Mouse (Mus musculus) midbrain, embryonic 15.5 days (tissue): ENCODE results near the gene Mertk. TPM values are rescaled to one million over a fixed set of nuclear protein-coding genes. Genes with fewer than 3 reads are reported as not detected.
A peak's percentile ranks its signal among the peaks of the same experiment; 100 is the strongest.

ENCODE experiments used
- ATAC-seq: fragments of 200-750 bp; cut with Nextera tagmentation; replicated peaks from 2 replicates; pipeline ENCODE4 v1.8.0; 2017; ENCODE audit warnings: moderate TSS enrichment
- H3K27ac ChIP-seq: fragments of 300-500 bp; sonication (generic); 2 replicates; pipeline ENCODE4 v1.5.1; 2015; ENCODE audit warnings: mild to moderate bottlenecking, inconsistent platforms
- H3K27me3 ChIP-seq: fragments of 300-500 bp; sonication (generic); replicated peaks from 2 replicates; pipeline ENCODE4 v1.6.1; 2015; ENCODE audit warnings: inconsistent platforms
- H3K36me3 ChIP-seq: fragments of 300-500 bp; sonication (generic); replicated peaks from 2 replicates; pipeline ENCODE4 v1.6.1; 2015; ENCODE audit warnings: inconsistent platforms
- H3K4me1 ChIP-seq: fragments of 300-500 bp; sonication (generic); 2 replicates; pipeline ENCODE4 v1.6.1; 2015; ENCODE audit warnings: inconsistent platforms
- H3K4me2 ChIP-seq: fragments of 300-500 bp; sonication (generic); 2 replicates; pipeline ENCODE4 v1.6.1; 2015; ENCODE audit warnings: inconsistent platforms, mild to moderate bottlenecking, moderate library complexity
- H3K4me3 ChIP-seq: fragments of 300-500 bp; sonication (generic); 2 replicates; pipeline ENCODE4 v1.5.1; 2015; ENCODE audit warnings: mild to moderate bottlenecking, inconsistent platforms
- H3K9ac ChIP-seq: fragments of 300-500 bp; sonication (generic); 2 replicates; pipeline ENCODE4 v1.6.1; 2015; ENCODE audit warnings: mild to moderate bottlenecking, inconsistent platforms
- H3K9me3 ChIP-seq: fragments of 300-500 bp; sonication (generic); 2 replicates; pipeline ENCODE4 v1.6.1; 2016; ENCODE audit warnings: inconsistent platforms
- WGBS: fragments of 180-500 bp; shearing (Covaris S2); methylation state at CpG from one replicate; pipeline ENCODE4 v1.1.7; 2015; ENCODE audit warnings: mixed read lengths; 5-methylcytosine and 5-hydroxymethylcytosine counted together
- polyA plus RNA-seq: library from polyadenylated mRNA; unstranded; fragments of >200 nt; fragmentation: Nextera tagmentation; extraction: Ambion mirVana; gene quantifications from 2 replicates; pipeline ENCODE4 v1.2.1, GENCODE M21; 2015

Gene Mertk
- polyA plus RNA-seq, 1 experiment from 2014 or later: 1.5 TPM

- Histone ChIP-seq H3K4me3 (peak overlapping the region; percentile 45), H3K4me1 (peaks cover 20% of the 10 kb centered on the region), H3K27me3 (peaks cover 17% of the 10 kb centered on the region), H3K36me3 (no peaks in the 10 kb centered on the region), H3K27ac (no peak overlapping the region), H3K9me3 (no peaks in the 10 kb centered on the region), H3K4me2 (peak overlapping the region; percentile 95), H3K9ac (0 out of 2 replicates have a peak overlapping the region, but pooled peaks have one; percentile 37)
- peak; percentile 93 for ATAC-seq
- under 1% methylated on average over 14 of the region's 14 CpGs for WGBS
Observed at GRCm38 (mm10) chr2:128698140-128698692, 540 bp upstream of the Mertk start.

GRCm38 (mm10) chr2:128699201-128699885, 587 bp downstream of the Mertk start:
- no peak overlapping the region for H3K27ac ChIP-seq
- peak overlapping the region; percentile 37; the same call in 1 of the 2 replicates for H3K9ac ChIP-seq
- H3K4me3 ChIP-seq: peak overlapping the region; percentile 45
- H3K36me3 ChIP-seq: no peaks in the 10 kb centered on the region
- H3K9me3 ChIP-seq: no peaks in the 10 kb centered on the region
- WGBS: 1% methylated on average over 24 of the region's 24 CpGs
- peak; percentile 43 for ATAC-seq
- peak overlapping the region; percentile 95 for H3K4me2 ChIP-seq
- H3K27me3 ChIP-seq: peaks cover 17% of the 10 kb centered on the region
- peaks cover 20% of the 10 kb centered on the region for H3K4me1 ChIP-seq

DNA sequence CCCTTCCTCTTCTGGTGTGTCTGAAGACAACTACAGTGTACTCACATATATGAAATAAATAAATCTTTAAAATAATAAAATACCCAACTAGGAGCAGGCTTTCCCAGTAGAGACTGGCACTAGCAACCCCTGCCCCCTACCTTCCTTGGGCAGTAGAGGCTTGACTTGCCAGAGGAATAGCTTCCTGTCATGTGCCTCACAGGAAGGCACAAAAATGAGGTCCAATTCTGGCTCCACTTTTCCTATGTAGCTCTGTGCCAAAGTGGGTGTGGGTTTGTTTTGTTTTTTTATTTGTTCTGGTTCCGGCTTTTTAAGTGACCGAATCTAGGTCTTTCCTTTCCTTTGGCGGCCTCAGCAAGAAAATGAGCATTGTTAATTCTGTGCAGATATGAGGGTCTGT, 5.7 kb downstream of the Mertk start:
- Histone ChIP-seq H3K27ac (no peak overlapping the region), H3K36me3 (no peaks in the 10 kb centered on the region), H3K4me2 (no peak overlapping the region), H3K27me3 (peaks cover 3% of the 10 kb centered on the region; the same call in 1 of the 2 replicates), H3K4me1 (peaks cover 2% of the 10 kb centered on the region; the same call in 1 of the 2 replicates), H3K4me3 (no peak overlapping the region), H3K9ac (no peak overlapping the region), H3K9me3 (no peaks in the 10 kb centered on the region)
- no peak for ATAC-seq
- WGBS: 90% methylated on average over 3 of the region's 3 CpGs

DNA sequence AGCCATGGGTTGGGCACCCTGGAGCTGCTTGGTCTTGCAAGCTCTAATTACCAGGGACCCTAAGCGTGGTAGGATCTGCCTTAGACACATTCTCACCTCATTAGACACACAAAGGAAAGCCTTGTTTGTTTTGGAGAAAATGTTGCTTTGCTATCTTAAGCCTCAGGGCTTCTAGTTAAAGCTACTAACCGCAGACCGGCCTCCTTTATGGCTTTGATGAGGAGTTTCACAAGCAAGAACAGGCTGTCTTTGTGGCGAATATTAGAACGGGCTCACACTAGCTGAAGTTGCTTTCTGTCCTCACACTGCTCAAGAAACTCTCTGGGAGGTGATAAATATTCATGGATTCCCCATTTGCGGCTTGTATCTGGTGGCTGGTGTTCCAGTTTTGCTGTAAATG, 10.5 kb downstream of the Mertk start:
- no peak for ATAC-seq
- WGBS: 40% methylated on average over 6 of the region's 6 CpGs

DNA sequence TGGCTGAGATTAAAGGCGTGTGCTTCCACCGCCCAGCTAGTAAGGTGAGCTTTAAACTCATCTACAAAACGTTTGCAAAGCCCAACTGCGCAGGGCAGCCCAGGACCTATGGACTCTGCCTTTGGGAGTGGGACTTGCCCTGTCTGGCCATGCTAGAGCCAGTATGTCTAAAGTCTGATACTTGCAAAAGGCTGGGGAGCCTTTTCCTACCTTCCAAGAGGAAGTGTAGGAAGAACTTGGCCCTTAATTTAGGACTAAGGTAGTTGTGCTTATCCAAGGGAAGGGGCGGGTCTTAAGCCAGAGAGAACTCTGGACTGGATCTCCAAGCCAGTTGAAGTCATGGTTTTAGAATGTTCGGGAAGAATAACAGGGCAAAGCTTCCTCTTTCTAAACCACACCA, 11.9 kb downstream of the Mertk start:
- Histone ChIP-seq H3K36me3 (no peaks in the 10 kb centered on the region), H3K27ac (no peak overlapping the region), H3K4me3 (no peak overlapping the region), H3K4me1 (no peaks in the 10 kb centered on the region), H3K27me3 (no peaks in the 10 kb centered on the region), H3K9ac (no peak overlapping the region), H3K9me3 (no peaks in the 10 kb centered on the region), H3K4me2 (no peak overlapping the region)
- WGBS: 83% methylated on average over 6 of the region's 6 CpGs
- ATAC-seq: no peak

More for the DNA sequence above, 10.5 kb downstream of the Mertk start:
- Histone ChIP-seq H3K4me2 (no peak overlapping the region), H3K27me3 (no peaks in the 10 kb centered on the region), H3K36me3 (no peaks in the 10 kb centered on the region), H3K4me3 (no peak overlapping the region), H3K9me3 (no peaks in the 10 kb centered on the region), H3K4me1 (no peaks in the 10 kb centered on the region), H3K27ac (no peak overlapping the region), H3K9ac (no peak overlapping the region)

DNA sequence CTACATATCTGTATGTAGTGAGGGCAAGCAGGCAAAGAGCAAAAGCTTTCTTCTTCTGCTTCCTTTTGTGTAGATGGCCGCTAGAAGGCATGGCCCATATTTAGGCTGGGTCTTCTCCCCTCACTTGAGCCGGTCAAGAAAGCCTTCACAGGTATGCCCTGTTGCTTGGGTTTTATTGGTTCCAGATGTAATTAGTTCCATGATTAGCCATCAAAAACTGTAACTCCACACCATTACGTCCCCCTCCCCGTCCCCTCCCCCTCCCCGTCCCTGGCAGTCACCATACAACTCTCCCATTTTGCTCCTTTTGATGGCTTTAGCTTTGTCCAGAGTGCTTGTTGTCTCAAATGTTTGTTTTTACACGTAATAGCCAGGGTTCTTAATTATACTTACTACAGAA, 14.2 kb downstream of the Mertk start:
- no peak for ATAC-seq
- no peaks in the 10 kb centered on the region for H3K36me3 ChIP-seq
- no peaks in the 10 kb centered on the region for H3K9me3 ChIP-seq
- H3K4me2 ChIP-seq: no peak overlapping the region
- 78% methylated on average over 6 of the region's 6 CpGs for whole genome bisulfite sequencing
- H3K4me1 ChIP-seq: no peaks in the 10 kb centered on the region
- no peak overlapping the region for H3K9ac ChIP-seq
- H3K27ac ChIP-seq: no peak overlapping the region
- no peaks in the 10 kb centered on the region for H3K27me3 ChIP-seq
- H3K4me3 ChIP-seq: no peak overlapping the region

GRCm38 (mm10) chr2:128713548-128714003, 14.8 kb downstream of the Mertk start:
- WGBS: 69% methylated on average over 5 of the region's 5 CpGs
- H3K4me2 ChIP-seq: no peak overlapping the region
- H3K36me3 ChIP-seq: no peaks in the 10 kb centered on the region
- no peak overlapping the region for H3K4me3 ChIP-seq
- H3K4me1 ChIP-seq: no peaks in the 10 kb centered on the region
- H3K27ac ChIP-seq: no peak overlapping the region
- H3K27me3 ChIP-seq: no peaks in the 10 kb centered on the region
- H3K9ac ChIP-seq: no peak overlapping the region
- ATAC-seq: no peak
- no peaks in the 10 kb centered on the region for H3K9me3 ChIP-seq

GRCm38 (mm10) chr2:128714724-128715241, 16.0 kb downstream of the Mertk start:
- no peaks in the 10 kb centered on the region for H3K27me3 ChIP-seq
- H3K27ac ChIP-seq: no peak overlapping the region
- no peak overlapping the region for H3K4me2 ChIP-seq
- 73% methylated on average over 7 of the region's 7 CpGs for WGBS
- H3K36me3 ChIP-seq: no peaks in the 10 kb centered on the region
- no peak overlapping the region for H3K4me3 ChIP-seq
- ATAC-seq: no peak
- H3K9ac ChIP-seq: no peak overlapping the region
- H3K4me1 ChIP-seq: no peaks in the 10 kb centered on the region
- no peaks in the 10 kb centered on the region for H3K9me3 ChIP-seq

DNA sequence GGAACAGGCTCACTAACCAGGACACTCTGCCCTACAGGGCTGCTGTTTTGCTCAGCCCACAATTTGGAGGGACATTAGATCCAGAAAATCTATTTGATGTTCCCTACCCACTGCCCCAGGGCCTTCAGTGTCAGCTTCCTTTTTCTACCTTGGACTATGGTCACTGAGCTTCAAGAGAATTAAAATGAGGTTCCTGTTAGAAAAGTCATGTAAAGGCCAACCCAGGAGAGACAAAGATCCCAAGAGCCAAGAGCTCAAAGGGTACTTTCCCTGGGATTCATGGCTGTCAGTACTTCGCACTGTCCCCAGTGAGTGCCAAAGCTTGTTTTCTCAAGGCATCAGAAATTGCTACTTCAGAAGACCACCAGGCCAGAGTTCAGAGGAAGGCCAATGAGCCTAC, 17.2 kb downstream of the Mertk start:
- Histone ChIP-seq H3K9me3 (no peaks in the 10 kb centered on the region), H3K9ac (no peak overlapping the region), H3K27me3 (no peaks in the 10 kb centered on the region), H3K36me3 (no peaks in the 10 kb centered on the region), H3K4me2 (no peak overlapping the region), H3K27ac (no peak overlapping the region), H3K4me3 (no peak overlapping the region), H3K4me1 (no peaks in the 10 kb centered on the region)
- ATAC-seq: no peak
- 100% methylated on average over 1 of the region's 1 CpGs for WGBS

DNA sequence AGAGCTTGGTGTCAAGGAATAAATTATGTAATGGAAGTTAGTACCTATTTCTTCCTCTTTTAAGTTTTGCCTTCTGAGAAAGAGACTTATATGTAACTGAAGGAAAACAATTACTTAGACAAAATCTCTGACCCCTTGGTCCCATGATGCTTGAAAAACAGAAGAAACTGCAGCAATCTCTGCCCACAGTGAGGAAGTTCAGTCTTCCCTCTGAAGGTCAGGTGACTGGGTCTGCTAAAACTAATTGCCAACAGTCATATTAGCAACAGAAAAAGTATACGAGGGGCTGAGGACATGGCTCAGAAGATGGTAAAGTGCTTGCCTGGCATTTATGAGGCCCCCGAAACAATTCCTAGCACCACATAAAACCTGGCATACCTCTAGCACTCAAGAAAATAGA, 20.6 kb downstream of the Mertk start:
- no peak overlapping the region for H3K9ac ChIP-seq
- H3K27ac ChIP-seq: no peak overlapping the region
- no peaks in the 10 kb centered on the region for H3K27me3 ChIP-seq
- H3K4me3 ChIP-seq: no peak overlapping the region
- H3K4me1 ChIP-seq: no peaks in the 10 kb centered on the region
- H3K36me3 ChIP-seq: no peaks in the 10 kb centered on the region
- no peaks in the 10 kb centered on the region for H3K9me3 ChIP-seq
- H3K4me2 ChIP-seq: no peak overlapping the region
- ATAC-seq: no peak
- 91% methylated on average over 2 of the region's 2 CpGs for WGBS

GRCm38 (mm10) chr2:128722106-128722710, 23.5 kb downstream of the Mertk start:
- no peaks in the 10 kb centered on the region for H3K9me3 ChIP-seq
- WGBS: 90% methylated on average over 5 of the region's 5 CpGs
- H3K27me3 ChIP-seq: no peaks in the 10 kb centered on the region
- no peak overlapping the region for H3K4me3 ChIP-seq
- H3K36me3 ChIP-seq: no peaks in the 10 kb centered on the region
- no peak overlapping the region for H3K27ac ChIP-seq
- no peaks in the 10 kb centered on the region for H3K4me1 ChIP-seq
- H3K9ac ChIP-seq: no peak overlapping the region
- no peak overlapping the region for H3K4me2 ChIP-seq
- ATAC-seq: no peak

GRCm38 (mm10) chr2:128726067-128726466, 27.3 kb downstream of the Mertk start:
- no peaks in the 10 kb centered on the region for H3K27me3 ChIP-seq
- H3K9me3 ChIP-seq: no peaks in the 10 kb centered on the region
- no peak for ATAC-seq

More at GRCm38 (mm10) chr2:128726067-128726466, 27.3 kb downstream of the Mertk start:
- 91% methylated on average over 5 of the region's 5 CpGs for WGBS
- no peak overlapping the region for H3K27ac ChIP-seq
- H3K4me3 ChIP-seq: no peak overlapping the region
- no peak overlapping the region for H3K4me2 ChIP-seq
- H3K36me3 ChIP-seq: no peaks in the 10 kb centered on the region
- H3K9ac ChIP-seq: no peak overlapping the region
- H3K4me1 ChIP-seq: no peaks in the 10 kb centered on the region
